Mouse (Mus musculus) ZHBTc4 (cell line): ENCODE data around the gene Asic4.
A peak's percentile ranks its signal among the peaks of the same experiment; 100 is the strongest.

Experiments used
- DNase-seq: peaks from one replicate; pipeline ENCODE4 v3.0.0-alpha.2; 2011; ENCODE audit warnings: low read depth, low spot score

Gene Asic4

GRCm38 (mm10) chr1:75450314-75451005 is at the start of gene Asic4:
TSS of gene Asic4 (plus strand) at chr1:75450436.
- DNase-seq, result no peak

- no peak for DNase-seq
These were observed 49.6 kb upstream of the Asic4 start for GRCm38 (mm10) chr1:75400493-75401115.

GRCm38 (mm10) chr1:75405547-75405946 is 44.7 kb upstream of the Asic4 start:
- DNase-seq, result no peak

- no peak for DNase-seq
These were observed 44.1 kb upstream of the Asic4 start for GRCm38 (mm10) chr1:75406173-75406572.

- DNase-seq, result no peak
These were observed 43.2 kb upstream of the Asic4 start for GRCm38 (mm10) chr1:75407056-75407455.

GRCm38 (mm10) chr1:75408210-75408609 is 42.0 kb upstream of the Asic4 start:
- DNase-seq, result no peak

GRCm38 (mm10) chr1:75409950-75410349 is 40.3 kb upstream of the Asic4 start:
- no peak for DNase-seq

- no peak for DNase-seq
These were observed 38.0 kb upstream of the Asic4 start for GRCm38 (mm10) chr1:75412196-75412595.

- peak; percentile 81 for DNase-seq
These were observed 36.5 kb upstream of the Asic4 start for GRCm38 (mm10) chr1:75413749-75414148.

GRCm38 (mm10) chr1:75421794-75422193 is 28.4 kb upstream of the Asic4 start:
- DNase-seq, result peak; percentile 51

- DNase-seq, result no peak
These were observed 27.9 kb upstream of the Asic4 start for GRCm38 (mm10) chr1:75422216-75422822.

GRCm38 (mm10) chr1:75422823-75423471 is 27.3 kb upstream of the Asic4 start:
- peak; percentile 59 for DNase-seq

- DNase-seq, result no peak
These were observed 26.4 kb upstream of the Asic4 start for GRCm38 (mm10) chr1:75423780-75424390.

GRCm38 (mm10) chr1:75425796-75426471 is 24.3 kb upstream of the Asic4 start:
- DNase-seq, result peak; percentile 90

- DNase-seq, result peak; percentile 92
These were observed 14.5 kb upstream of the Asic4 start, which contains the start of gene Gmppa for GRCm38 (mm10) chr1:75435475-75436328. TSS of gene Gmppa (plus strand) at chr1:75435930.

GRCm38 (mm10) chr1:75438782-75439181 is 11.5 kb upstream of the Asic4 start:
- DNase-seq, result no peak

GRCm38 (mm10) chr1:75440661-75441060 is 9.6 kb upstream of the Asic4 start:
- no peak for DNase-seq

- no peak for DNase-seq
These were observed 8.7 kb upstream of the Asic4 start for GRCm38 (mm10) chr1:75441471-75441996.

GRCm38 (mm10) chr1:75442171-75442570 is 8.1 kb upstream of the Asic4 start:
- DNase-seq, result no peak

GRCm38 (mm10) chr1:75442811-75443210 is 7.4 kb upstream of the Asic4 start:
- DNase-seq, result no peak
